Mouse (Mus musculus) heart, adult 2 months (tissue): ENCODE results near the gene Ciao1.

Experiments used
- CTCF ChIP-seq: fragments of 200-600 bp; IDR thresholded peaks from 2 replicates; pipeline ENCODE4 v1.8.1; 2022; ENCODE audit warnings: antibody characterized with exemption, mild to moderate bottlenecking, moderate library complexity
- EP300 ChIP-seq: fragments of 200-500 bp; IDR thresholded peaks from 2 replicates; pipeline ENCODE4 v1.6.1; 2011; ENCODE audit warnings: low read depth, low read length, control low read depth; ENCODE audit not compliant: insufficient read depth
- POLR2A ChIP-seq: fragments of 200-500 bp; IDR thresholded peaks from 2 replicates; pipeline ENCODE4 v1.6.1; 2011; ENCODE audit warnings: mild to moderate bottlenecking, low read depth, low read length, control low read depth; ENCODE audit not compliant: insufficient read depth

GRCm38 (mm10) chr2:127206916-127207315, 40.7 kb downstream of the Ciao1 start:
- TF ChIP-seq POLR2A = no peak
- TF ChIP-seq CTCF = no peak
- no peak for TF ChIP-seq EP300
